Mouse (Mus musculus): ENCODE data around the gene Qrsl1. TPM values are rescaled to one million over a fixed set of nuclear protein-coding genes. Genes with fewer than 3 reads are reported as not detected.
A peak's percentile ranks its signal among the peaks of the same experiment; 100 is the strongest.

The Qrsl1 gene
- total RNA-seq, 2 experiments from 2014 or later: 14.8 to 15.0 TPM

GRCm38 (mm10) chr10:43887676-43888075 is 13.9 kb downstream of the Qrsl1 start:
- DNase-seq (ENCODE audit: low spot score in 2 of 2): no peak
- intact Hi-C loops (cut with DNase I): no loop called here

- DNase-seq (ENCODE audit: low spot score in 2 of 2): no peak
- intact Hi-C loops (cut with DNase I): no loop called here
Measured at GRCm38 (mm10) chr10:43871458-43871857, 30.1 kb downstream of the Qrsl1 start.

DNA sequence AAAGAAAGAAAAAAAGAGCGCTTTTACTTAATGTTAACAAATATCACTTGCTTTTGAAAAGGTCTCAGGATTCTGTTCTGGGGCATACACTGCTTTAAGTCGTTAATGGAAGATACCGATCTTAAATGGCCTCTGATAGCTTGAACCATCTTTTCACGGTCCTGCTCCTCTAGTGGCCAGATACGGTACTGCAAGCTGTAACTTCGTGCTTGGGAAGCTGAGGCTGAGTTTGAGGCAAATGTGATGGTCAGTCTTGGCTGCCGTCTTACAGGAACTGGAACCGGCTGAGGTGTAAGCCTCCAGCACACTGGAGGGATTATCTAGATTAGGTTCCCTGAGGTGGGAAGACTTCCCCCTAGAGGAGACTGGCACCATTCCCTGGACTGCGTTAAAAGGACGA is 30.8 kb downstream of the Qrsl1 start:
- intact Hi-C loops (cut with DNase I): no loop called here
- DNase-seq (ENCODE audit: low spot score in 2 of 2): no peak

DNA sequence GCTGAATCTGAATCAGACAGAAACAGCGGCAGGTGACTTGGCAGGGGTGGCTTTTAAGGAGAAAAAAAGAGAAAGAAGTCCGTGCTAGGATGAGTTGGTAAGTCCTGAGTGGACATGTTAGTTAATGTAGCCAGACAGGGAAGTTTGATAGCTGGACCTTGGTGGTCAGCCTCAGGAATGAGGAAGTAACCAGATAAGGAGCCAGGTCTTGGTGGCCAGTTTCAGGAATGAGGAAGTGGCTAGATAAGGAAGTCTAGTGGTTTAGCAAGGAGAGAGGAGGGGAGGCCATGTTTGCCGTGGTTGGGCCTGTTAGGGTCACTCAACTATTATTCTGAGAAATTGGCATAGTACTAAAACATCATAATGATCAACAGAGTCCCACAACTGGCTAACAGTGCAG is 45.2 kb downstream of the Qrsl1 start:
- DNase-seq (ENCODE audit: low spot score in 2 of 2): peak in 1 of 2 experiments; percentile 16
- intact Hi-C loops (cut with DNase I): no loop called here

- intact Hi-C loops (cut with DNase I): no loop called here
- no peak for DNase-seq (ENCODE audit: low spot score in 2 of 2)
Measured at GRCm38 (mm10) chr10:43855916-43856315, 45.6 kb downstream of the Qrsl1 start.

DNA sequence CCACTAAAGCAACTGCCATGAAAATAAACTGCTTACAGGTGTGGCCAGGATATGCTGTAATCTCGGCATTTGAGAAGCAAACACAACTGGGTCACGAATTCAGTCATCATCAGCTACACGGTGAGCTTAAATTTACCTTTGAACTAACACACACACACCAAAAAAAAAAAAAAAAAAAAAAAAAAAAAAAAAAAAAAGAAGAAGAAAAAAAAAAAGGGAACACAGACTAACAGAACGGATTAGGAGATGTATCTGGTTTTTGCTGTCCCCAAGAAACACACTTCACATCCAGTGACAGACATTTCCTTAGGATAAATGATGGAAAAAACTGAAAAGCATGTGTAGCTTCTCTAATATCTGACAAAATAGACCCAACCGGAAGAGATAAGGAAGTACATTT is 49.6 kb downstream of the Qrsl1 start:
- DNase-seq (ENCODE audit: low spot score in 2 of 2): no peak
- intact Hi-C loops (cut with DNase I): no loop called here

DNA sequence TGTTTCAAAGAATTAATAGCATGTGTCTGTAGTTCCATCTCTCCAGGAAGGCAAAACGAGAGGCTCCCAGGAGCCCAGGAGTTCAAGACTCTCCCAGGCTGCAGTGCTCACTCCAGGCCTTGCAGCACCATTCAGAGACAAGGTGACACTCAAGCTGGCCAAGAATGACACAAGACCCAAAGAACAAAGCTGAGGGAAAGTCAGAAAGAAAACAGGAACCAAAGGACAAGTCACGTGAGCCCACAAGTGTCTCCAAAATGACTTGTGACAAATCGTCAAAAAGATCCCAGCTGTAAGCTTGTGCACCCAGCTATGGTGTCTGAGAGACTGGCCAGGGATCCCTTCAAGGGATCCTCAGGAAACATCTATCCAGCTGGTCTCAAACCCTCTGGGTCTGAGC is 52.1 kb downstream of the Qrsl1 start:
- DNase-seq (ENCODE audit: low spot score in 2 of 2): no peak
- intact Hi-C loops (cut with DNase I): no loop called here

DNA sequence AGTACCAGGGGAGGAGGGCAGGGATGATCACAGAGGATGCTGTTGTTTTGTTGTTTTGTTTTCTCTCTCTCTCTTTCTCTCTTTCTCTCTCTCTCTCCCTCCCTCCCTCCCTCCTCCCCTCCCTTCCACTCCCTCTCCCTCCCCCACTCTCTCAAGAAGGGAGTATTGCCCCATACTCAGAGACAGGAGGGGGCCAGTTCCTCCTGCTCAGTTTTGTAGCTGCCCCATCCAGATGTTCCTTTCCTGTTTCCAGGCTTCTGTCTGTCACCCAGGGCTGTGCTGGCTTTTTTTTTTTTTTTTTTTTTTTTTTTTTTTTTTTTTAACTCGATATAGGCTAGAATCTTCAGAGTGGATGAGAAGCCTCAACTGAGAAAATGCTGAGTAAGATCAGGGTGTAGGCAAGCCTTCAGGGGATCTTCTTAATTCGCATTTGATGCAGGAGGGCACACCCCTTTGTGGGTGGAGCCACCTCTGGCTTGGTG is 55.4 kb downstream of the Qrsl1 start:
- DNase-seq (ENCODE audit: low spot score in 2 of 2): no peak
- intact Hi-C loops (cut with DNase I): no loop called here

GRCm38 (mm10) chr10:43845442-43845841 is 56.1 kb downstream of the Qrsl1 start:
- intact Hi-C loops (cut with DNase I): no loop called here
- DNase-seq (ENCODE audit: low spot score in 2 of 2): no peak

DNA sequence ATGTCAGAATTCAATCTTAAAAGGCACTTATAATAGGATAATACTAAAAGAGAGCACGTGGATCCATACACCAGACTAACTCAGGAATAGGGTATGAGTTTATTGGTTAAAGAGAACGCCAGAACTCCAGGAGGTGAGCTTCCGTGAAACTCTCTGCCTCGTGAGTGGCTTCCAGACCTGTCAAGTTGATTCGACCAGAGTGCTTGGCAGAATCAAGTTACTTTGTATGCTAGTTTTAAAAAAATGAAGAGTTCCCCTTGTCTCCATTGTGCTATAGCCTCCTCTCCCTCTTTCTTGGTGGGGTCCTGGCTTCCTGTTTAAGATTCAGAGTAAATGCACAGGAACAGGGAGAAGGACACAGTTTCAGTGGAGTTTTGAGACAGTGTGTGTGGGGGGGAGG is 60.1 kb downstream of the Qrsl1 start:
- intact Hi-C loops (cut with DNase I): no loop called here
- no peak for DNase-seq (ENCODE audit: low spot score in 2 of 2)

DNA sequence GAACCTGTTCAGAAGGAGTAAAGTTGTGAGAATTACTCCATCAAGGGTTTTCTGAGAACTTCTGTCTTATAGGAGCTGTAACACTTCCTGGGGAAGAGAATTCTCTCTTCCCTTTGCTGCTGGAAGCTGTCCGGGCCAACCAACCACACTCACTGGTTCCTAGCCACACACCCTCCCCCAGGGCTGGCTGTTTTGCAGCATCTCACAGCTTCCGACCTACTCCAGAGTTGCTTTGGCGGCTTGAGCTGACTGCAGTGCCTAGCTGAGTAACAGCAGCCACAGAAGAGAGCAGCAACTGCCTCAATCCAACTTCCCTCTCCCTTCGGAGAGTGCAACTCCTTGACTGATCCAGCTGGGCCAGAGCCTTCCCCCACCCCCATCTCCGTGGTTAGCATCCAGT is 68.7 kb downstream of the Qrsl1 start:
- intact Hi-C loops (cut with DNase I): no loop called here
- peak in 1 of 2 experiments; percentile 29 for DNase-seq (ENCODE audit: low spot score in 2 of 2)

DNA sequence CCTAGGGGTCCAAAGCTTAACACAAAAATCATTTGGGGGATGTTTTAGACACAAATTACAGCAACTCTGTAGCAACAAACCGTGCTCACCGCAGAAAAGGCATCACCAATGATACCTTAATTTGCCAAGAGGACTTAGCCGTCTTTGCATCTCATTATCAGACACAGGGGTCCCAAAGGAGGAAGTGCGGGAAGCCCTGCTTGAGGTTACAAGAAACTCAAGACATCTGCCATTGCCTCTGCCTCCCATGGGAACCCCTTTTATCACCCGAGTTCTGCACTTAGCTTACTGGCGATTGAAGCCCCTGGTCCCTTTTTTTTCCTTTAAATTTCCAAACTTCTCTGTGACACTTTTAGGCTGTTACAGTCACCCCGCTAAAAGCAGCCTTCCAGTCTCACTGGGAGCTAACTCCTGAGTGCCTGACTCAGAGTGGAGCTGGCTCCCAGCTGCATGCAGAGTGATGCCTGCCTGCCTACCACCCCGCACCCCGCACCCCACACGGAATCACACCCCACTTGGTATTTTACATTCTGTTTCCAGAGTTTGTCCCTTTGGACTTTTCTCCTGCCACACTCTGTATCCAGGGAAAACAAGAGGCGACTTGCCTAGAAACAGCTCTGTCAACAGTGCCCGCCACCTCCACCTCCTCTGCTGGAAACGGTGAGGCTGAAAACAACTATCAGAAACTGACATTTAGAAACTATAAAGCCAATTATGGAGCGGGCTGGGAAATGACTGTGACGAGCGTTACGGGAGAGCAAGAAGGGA is 71.1 kb downstream of the Qrsl1 start:
- intact Hi-C loops (cut with DNase I): no loop called here
- peak; percentile 2 to 49 for DNase-seq (ENCODE audit: low spot score in 2 of 2)

DNA sequence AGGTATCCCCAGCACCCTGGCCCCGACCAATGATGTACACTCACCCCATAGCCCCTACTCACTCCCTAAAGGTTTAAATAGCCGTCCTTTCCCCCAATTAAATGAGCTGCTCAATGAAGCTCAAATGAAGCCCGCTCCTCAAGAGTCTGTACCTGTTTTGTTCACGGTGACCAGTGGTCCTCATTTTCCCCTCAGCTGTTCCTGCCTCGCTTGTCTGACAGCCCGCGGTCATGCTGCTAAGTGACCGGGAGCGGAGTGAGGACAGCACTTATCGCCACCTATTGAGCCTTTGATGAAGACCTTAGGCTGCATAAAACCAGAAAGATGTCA is 72.9 kb downstream of the Qrsl1 start:
- no peak for DNase-seq (ENCODE audit: low spot score in 2 of 2)
- intact Hi-C loops (cut with DNase I): no loop called here

DNA sequence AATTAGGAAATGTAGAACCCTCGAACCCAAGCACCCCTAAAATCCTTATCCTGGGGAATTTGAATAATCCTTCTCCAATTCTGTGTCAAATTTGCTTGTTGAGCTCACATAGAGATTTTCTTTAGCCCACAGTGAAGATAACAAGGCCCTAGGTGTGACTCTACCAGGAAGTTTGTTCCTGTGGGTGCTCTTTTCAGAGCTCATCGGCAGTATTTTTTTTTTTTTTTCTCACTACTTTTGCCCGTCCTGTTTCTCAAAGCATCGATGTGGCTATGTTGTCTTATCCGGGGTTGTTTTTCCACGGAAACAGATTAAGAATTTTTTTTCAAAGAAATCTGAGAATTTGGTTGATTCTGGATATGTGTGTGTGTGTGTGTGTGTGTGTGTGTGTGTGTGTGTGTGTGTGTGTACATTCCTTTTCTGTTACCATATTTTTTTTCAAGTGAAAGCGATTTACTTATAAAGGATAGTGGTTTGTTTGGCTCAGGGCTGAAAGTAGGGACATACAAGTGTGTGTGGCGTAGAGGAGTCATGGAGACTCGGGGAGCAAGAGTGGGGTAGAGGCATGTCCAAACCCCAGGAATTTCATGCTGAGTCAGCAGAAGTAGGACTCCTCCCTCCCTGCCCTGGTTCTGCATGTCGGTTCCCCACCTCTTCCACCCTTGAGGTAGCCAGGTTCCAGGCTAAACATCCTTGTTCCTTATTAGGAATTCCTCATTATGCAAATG is 73.4 kb downstream of the Qrsl1 start:
- intact Hi-C loops (cut with DNase I): no loop called here
- DNase-seq (ENCODE audit: low spot score in 2 of 2): no peak

DNA sequence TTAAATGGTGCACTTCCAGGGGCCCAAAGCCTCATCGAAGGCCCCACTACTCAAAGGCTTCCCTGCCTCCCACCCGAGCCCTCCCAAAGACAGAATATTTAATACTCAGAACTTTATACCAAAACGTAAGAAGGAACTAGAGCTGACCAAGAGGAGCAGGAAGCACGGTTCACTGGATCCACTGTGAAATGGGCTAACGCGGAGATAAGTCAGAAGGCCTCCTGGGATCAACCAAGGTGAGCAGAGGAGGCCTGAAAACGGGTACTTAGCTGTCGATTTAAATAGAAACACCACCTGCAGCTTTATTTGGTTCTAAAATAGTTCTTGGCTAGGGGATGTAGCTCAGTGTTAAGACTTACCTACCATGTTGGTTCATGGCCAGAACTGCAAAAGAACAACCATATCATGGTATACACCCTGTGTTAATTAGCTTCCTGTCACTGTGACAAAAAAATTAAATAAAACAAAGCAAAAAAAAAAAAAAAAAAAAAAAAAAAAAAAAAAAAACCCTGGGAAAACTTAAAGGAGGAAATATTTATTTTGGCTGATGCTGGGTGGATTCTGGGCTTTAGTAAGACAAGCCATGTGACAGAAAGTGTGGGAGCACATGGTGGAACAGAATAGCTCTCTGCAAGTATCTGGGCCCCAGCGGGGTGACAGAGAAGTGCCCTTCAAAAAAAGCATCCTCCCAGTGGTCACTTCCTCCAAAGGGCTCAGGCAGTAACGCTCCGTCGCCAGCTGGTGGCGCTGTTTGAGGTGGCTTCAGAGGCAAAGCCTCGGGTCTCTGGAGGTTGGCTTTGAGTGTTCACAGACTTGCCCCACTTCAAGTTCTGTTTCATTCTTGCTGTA is 74.5 kb downstream of the Qrsl1 start:
- no peak for DNase-seq (ENCODE audit: low spot score in 2 of 2)

GRCm38 (mm10) chr10:43825696-43826095 is 75.8 kb downstream of the Qrsl1 start:
- no peak for DNase-seq (ENCODE audit: low spot score in 2 of 2)
- intact Hi-C loops (cut with DNase I): no loop called here

More for the DNA sequence above, 74.5 kb downstream of the Qrsl1 start:
- intact Hi-C loops (cut with DNase I): no loop called here

DNA sequence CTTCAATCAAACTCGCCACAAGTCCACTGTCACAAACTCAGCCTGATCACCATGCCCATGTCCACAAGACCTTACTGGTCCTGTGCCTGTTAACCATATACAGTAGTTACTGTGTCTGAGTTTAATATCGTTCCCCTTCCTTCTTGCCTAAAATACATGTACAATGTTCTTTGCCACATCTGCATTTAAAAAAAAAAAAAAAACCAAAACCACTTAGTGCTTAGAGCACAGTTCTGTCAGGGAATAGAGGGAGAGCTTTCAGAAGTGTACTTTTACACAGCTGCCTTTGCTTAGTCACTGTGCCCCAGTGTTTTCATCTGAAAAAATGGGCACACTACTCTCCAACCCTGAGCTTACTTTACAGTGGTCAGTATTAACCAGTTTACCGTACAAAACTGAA is 76.8 kb downstream of the Qrsl1 start:
- DNase-seq (ENCODE audit: low spot score in 2 of 2): no peak
- intact Hi-C loops (cut with DNase I): no loop called here
